Mouse (Mus musculus): ENCODE results near the gene Lta.
A peak's percentile ranks its signal among the peaks of the same experiment; 100 is the strongest.

The Lta gene

DNA sequence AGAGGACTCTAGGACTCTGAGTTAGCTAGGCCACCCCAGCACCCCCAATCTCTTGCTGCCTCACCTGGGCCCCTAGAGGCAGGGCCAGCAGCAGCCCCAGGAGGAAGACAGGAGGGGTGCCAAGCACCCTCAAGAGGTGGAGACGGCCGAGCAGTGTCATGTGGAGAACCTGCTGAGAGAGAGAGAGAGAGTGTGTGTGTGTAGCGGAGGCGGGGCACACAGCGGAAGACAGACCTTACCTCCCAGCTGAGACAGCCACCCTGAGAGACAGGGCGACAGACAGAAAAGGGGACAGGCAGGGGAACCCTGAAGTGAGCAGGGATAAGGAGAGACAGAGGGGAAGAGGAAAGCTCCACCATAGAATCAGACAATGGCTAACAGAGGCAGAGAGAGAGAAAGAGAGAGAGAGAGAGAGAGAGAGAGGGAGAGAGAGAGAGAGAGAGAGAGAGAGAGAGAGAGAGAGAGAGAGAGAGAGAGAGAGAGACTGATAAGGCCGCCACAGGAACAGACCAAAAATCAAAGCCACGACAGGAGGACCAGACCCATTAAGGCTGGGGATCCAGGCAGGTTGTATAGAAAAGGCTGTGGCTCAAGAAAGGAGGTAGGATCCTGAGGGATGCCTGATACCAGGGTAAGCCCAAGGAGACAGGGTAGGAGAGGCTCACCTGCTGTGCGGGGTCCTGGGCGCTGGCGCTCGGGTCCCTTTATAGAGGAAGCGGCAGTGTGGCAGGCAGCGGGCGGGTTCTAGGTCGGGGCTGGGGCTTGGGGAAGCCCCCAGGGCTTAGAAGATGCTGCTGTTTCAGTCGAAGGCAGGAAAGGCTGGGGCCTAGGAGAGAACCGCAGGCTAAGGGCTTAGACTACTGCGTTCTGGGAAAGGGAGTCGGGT, at the start of gene Lta:
TSS of gene Lta (minus strand) at position 858 of the 886 bp plus-strand sequence.
- DNase-seq (ENCODE audit: low spot score): no peak

DNA sequence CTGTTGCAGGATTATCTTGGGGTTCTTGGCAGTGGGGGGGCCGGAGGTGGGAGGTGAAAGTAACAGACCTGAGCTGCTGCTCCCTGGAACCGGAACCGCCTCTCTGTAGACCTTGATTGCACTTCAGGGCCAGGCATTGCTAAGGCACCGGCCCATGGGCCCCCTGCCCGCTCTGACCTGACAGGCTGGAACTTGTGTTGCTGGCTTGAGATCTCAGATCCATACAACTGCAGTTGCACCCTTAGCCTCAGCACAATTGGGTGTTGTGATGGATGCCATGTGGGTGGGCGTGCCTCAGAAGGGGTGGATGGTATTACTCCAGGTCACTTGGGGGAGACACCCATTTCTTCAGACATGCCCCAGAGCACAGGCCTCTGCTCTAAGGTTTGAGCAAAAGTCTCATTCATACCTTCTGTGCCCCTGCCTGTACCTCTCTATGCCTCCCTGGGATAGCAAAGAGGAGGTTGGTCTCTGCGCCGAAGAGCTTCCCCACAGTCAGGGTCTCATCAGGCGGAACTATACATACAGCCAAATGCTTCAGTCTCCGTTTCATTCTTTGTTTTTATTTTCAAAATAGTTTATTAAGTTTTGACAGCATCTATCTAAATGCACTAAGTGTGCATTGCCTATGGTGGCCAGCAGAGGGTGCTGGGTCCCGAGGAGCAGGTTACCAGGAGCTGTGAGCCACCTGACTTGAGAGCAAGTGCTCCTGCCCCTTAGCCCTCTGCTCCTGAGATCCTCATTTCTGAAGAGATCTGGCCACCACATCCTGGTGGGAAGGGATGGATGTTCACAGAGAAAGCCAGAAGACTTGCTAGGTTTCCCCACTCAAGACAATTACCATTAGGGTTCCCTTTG, 49.3 kb upstream of the Lta start:
- peak; percentile 68 for DNase-seq (ENCODE audit: low spot score)

DNA sequence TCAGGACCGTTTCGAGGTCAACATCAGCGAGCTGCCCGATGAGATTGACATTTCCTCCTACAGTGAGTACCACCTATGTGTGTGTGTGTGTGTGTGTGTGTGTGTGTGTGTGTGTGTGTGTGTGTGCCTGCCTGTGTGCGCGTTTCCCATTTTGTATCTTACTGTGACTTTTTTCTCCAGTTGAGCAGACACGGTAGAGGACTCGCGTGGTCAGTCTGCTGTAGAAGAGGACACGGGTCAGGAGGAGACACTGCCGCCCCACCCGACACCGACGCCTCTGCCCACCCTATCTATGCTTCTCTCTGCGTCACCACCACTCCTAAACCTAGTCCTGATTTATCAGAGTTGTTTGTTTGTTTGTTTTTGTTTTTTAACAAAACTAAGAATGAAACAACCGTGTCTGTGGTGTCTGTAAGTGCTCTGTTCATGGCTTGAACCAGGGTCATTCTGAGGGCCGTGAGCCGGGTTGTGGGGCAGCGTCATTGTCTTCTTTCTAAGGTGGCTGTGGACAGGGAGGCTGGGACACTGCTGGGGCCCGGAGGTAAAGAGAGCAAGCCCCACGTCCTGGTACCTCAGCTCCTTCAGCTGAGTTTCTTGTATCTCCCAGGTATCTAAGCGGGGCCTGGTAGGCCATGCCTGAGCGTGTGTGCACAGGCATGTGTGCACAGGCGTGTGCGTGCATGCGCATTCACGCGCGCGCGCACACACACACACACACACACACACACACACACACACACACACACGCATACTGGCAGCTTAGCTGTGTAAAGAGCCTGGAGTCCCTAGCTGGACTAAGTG, 48.3 kb upstream of the Lta start:
- peak; percentile 8 for DNase-seq (ENCODE audit: low spot score)

DNA sequence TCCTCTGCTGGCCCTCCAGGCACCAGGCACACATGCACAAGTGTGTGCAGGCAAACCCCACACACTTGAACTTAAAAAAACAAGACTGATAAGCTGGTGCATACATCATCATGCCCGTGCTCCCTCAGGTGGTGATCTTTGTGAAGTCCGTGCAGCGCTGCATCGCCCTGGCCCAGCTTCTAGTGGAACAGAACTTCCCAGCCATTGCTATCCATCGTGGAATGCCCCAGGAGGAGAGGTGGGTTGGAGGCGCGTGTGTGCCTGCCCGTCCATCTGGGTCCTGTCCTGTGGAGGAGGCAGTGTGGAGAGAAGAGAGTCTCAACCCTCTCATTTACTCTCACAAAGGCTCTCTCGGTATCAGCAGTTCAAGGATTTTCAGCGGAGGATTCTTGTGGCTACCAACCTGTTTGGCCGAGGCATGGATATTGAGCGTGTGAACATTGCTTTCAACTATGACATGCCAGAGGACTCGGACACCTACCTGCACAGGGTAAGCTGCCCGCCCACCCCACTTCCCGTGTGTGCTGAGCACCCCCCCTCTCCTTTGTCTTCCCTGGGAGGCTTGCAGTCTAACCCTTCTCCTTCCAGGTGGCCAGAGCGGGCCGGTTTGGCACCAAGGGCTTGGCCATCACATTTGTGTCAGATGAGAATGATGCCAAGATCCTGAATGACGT, 47.6 kb upstream of the Lta start:
- peak; percentile 12 for DNase-seq (ENCODE audit: low spot score)

DNA sequence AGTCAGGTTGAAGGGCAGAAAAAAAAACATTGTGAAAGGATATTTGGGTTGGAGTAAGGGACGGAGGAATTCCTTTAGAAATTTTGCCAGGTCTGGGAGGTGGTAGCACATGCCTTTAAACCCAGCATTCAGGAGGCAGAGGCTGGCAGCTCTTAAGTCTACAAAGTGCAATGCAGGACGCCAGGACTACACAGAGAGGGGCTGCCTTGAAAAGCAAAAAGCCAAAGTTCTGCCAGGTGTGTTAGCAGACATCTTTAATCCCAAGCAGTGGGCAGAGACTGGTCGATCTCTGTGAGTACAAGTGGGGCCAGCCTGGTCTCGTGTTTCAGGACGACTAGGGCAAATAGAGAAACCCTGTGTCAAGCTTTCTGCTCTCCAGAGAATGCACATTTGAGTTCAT, 46.8 kb upstream of the Lta start:
- DNase-seq (ENCODE audit: low spot score): no peak

DNA sequence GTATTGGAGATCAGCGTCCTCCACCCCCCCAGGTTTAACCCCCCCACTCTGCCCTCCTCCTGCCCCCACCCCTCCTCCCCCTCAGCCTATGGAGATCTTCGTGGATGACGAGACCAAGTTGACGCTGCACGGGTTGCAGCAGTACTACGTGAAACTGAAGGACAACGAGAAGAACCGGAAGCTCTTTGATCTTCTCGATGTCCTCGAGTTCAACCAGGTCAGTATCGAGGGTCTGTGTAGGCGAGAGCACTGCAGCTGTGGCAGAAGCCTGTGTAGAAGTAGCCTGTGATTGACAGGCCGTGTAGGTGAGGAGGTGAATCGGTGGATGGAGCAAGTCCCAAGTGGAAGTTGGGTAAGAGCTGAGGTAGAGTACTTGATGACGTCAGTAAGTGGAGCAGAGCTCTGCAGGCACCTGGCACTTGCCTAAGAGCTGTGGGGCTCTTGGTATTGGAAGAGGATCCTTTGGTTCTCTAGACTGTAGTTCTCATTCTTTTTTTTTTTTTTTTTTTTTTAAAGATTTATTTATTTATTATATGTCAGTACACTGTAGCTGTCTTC, 46.1 kb upstream of the Lta start:
- DNase-seq (ENCODE audit: low spot score): no peak

DNA sequence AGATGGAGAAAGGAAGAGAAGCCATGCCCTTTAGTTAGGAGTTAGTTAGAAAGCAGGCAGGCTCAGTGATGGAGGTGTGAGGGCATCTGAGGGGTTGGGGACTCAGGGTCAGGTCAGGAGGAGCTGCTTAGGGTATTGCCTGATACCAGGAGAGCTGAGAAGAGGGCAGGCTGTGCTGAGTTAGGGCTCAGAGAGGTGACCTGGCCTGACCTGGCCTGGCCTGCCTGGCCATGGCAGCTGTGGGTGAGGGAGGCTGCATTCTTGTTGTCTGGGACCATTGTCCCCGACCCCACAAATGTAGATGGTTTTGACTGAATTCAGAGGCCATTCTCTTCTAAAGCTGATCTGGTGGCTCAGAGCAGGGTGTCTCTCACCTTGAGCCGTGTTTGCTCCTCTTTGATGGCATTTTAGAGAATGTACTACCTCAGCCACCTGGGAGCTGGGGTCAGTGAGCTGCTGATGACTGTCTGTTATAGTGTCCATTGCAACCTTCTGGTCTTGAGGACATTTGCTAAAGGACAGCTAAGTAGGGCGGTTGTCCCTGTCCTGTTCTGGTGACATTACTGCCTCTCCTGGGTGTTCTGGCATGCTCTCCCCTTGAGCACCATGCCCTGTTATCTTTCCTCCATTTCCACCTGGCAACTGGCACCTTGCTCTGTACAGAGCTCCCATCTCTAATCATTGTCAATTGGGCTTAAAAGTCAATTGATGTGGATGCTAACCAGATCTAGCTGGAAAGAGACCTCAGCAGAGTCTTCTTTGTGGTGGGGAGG, 45.4 kb upstream of the Lta start:
- no peak for DNase-seq (ENCODE audit: low spot score)

DNA sequence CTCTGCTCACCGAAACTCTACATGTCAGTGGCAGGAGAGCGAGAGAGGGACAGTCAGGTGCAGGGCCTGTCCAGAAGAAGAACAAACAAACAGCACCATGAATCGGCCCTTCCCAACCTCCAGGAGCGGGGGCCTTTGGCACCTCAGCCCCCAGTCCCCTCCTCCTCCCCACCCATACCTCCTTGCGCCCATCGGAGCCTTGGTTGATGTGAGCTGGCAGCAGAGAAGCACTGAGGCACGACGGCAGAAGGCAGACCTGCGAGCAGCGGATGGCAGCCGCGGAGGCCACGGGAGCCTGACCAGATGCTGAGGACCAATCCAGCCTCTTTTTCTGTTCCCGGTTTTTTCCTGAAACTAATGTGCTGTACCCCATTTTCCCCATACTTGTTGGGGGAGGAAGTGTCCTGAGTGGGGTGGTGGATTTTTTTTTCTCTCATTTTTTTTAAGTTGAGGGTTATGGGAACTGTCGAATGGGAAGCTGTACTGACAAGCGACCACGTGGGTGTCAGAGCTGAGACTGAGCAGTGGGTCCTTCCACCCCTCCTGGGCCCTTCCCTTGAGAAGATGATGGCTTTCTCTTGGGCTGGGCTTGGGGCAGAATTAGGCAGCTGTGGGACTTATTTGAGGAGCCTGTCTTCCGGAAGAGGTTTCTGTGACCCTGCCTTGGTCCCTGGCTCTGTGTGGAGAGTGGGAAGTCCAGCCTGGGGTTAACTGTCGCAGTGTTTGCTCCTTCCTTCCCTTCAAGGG, 44.5 kb upstream of the Lta start:
- no peak for DNase-seq (ENCODE audit: low spot score)

DNA sequence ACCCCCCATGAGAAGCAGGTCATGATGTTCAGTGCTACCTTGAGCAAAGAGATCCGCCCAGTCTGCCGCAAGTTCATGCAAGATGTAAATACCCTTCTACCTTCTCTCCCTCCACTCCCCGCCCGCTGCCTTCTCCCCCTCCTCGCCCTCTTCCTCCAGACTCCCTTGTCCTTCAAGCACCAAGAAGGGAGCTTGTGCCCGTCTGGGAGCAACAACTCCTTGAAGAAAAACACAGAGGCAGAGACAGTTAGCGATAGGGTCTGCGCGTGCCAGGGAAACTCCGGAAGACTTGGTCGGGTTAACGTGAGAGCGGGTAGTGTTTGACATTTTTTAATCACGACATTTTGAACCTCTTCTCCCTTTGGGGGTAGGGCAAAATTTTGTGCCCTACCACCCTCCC, 43.8 kb upstream of the Lta start:
- DNase-seq (ENCODE audit: low spot score): no peak

DNA sequence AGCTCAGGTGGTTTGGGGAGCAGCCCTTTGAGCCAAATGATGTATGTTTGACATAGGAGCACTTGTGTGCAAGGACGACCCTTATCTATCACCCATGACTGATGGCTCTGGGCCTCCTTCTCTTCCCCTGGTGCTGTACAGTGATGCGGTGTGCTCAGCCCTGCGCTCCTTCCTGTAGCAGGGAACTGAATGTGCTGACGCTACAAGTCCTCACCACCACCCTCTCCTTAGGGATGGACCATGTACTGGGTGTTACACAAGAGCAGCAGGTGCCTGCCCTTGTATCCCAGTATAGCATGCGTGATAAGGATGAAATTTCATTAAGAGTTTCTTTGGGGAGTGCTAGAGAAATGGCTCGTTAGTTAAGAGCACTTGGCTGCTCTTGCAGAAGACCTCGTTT, 42.0 kb upstream of the Lta start:
- no peak for DNase-seq (ENCODE audit: low spot score)

DNA sequence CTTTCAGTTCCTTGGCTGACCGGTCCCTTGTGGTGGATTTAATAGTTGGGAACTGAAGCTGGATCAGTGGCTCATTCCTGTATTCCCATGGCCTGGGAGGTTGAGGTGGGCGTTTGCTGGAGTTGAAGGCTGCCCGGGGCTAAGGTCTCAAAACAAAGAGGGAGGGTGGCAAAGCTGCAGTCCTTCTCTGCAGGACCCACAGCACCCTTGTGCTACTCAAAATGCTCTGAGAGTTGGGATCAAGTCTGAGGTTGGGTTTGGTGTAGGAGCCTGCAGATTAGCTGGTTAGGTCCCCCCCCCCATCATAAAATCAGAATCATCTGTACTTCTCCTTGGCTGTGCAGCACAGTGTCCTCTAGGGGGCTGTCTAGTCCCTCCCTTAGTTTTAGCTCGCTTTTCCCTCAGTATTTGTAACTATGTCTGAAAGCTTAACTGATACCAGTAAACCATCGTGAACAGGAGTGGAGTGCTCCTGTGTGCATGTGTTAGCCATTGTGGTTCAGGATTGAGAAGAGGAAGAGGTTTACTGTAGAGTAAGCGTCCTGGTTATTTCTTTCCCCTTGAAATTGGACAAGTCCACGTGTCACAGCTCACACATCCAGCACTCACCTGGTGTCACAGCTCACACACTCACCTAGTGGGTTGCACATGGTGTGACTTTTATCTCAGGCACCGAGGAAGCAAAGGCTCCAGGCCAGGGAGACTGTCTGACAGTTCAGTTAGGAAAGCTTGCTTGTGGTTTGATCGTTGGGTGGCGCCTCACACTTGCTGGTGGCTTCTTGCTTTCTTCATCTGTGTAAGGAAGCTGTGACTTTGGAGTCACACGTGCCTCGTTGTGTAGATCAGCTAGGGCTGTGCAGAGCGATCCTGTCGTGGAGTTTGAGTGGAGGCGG, 40.8 kb upstream of the Lta start:
- DNase-seq (ENCODE audit: low spot score): peak; percentile 25

DNA sequence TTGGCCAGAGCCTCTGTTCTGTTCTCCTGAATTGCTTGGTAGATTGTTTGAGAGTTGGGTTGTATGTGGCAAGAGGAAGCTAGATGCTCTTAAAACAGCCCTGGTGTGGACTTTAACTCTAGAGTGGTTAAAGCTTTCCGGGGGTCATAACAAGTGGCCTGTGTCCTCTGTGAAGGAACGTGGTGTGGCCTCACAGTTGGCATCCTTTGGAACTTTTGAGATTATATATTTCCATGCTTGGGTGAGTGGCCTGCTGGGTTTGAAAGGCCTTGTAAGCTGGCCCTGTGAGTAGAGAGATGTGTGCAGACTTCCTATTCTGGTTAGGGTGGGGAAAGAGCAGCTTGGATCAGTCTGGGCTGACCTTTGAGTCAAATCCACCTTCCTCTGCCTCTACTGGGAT, 39.8 kb upstream of the Lta start:
- no peak for DNase-seq (ENCODE audit: low spot score)

DNA sequence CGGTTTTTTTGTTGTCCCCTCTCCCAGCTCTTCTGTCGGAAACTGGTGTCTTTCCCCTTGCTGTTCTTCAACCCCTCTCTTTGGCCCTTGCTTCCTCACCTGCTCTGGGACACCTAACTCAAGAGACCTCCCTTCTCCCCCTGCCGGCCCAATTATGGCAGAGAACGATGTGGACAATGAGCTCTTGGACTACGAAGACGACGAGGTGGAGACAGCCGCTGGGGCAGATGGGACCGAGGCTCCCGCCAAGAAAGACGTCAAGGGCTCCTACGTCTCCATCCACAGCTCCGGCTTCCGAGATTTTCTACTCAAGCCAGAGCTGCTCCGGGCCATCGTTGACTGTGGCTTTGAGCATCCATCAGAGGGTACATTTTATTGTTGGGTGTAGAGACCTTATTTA, 37.9 kb upstream of the Lta start:
- no peak for DNase-seq (ENCODE audit: low spot score)

DNA sequence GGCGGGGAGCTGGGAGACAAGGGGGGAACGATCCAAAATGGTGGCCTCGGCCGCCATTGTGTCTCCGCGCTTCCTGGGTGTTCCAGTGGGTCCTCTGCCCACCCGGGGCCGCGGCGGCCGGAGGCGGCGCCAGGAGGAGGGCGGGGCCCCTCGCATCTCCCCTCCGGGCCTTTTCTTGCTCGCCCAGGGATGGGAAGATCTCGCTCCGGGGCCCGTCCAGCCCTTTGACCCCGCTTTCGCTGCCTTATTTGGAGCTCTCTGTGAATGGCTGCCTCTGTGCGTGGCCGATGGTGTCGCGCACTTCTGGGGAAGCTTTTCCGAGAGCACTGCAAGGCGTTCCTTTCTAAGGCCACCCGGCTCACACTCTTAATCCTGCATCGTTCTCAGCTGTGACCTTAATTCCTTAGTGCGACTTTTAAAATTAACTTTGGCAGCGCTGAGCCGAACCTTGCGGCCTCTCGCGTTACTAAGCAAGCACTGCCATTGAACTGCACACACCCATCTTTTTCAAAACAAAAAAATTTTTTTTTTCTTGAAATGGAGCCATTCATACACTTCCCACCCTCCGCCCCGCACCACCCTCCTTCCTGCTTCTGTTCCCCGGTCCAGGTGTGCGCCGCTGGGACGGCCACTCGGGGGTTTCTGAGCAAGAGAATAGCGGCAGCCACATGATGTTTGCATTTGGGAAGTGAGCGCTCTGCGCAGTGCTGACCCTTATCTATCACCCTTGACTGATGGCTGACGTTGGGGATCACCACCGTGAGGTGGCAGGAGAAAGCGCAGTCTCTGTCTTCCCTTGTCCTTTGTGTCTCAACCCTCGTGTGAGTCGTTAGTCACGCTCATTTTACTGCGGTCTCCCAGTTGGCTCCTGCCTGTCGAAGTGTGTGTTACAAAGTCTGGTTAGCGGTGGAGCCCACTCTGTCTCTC, 37.1 kb upstream of the Lta start:
- peak; percentile 59 for DNase-seq (ENCODE audit: low spot score)

DNA sequence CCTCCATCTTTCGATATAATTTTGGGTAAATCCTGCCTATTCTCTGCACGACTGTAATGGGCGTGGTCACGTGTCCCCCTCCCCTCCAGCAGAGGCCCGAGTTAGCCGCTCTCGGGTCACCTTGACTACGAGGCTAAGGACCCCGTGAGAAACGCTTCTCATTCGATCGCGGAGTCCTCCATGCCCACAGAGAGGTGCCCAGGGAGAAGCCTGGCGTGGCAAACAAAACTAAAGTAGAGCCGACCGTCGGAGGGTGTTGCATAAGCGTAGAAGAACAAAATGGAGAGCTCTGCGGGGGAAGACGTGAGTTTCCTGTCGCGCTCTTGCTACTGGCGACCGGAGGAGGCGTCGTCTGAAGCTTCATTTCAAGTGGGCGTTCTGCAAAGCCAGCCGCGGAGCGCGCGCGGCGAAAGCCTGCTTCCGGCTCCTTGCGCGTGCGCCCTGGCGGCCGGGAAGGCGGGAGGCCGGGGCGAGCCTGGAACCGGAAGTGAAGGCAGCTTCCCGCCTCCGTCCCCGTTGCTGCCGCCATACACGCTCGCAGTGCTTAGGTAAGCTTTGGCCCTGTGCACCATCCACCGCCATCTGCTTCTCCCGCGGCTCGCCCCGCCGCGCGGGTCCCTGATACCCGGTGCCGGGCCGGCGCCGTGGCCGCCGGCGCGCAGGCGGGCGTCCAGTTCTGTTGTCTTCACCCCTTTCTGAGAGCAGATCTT, 36.3 kb upstream of the Lta start, which contains the start of gene Ddx39b:
TSS of gene Ddx39b (plus strand) at position 442 of the 710 bp plus-strand sequence.
- peak; percentile 96 for DNase-seq (ENCODE audit: low spot score)

DNA sequence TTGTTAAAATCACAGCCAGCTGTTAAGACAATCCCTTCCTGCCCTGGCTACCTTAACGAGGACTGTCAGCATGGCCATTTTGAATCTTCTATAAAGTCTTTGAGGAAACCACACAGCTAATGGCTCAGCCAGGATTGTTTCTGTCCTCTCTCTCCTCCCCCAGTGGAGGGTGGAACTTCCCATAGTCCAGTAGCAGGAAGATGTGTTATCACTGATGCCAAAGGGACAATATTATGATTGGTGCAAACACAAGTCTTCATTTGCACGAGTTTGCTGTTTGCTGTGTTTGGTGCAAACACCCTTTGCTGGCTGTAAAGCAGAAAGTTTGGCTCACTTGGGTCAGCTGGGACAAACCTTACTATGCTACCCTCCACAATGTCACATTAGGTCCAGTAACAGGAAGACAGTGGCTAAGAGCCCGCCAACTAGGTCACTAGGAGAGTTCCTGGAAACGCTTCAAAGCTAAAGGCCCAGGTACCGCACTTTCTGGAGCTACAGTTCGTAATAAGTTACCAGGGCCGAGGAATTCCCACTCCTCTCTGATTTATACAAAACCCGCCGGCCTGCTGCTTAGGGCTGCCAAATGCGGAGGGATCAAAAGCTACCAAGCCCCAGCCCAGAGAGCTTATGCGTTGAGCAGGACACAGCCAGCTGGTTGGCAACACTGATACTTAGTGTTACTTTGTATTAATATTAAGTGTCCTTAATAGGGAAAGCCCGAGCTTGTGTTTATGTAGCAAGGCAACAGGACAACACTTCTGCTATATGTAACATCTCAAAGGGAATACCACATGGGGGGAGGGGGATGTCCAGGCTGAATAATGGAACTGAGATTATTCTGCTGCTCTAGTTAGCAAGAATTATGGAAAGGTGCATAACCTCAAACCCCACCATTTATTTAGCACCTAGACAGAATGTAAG, 35.5 kb upstream of the Lta start:
- peak; percentile 55 for DNase-seq (ENCODE audit: low spot score)
